Mouse (Mus musculus): Measurements from ENCODE around the gene Mb. TPM values are rescaled to one million over a fixed set of nuclear protein-coding genes. Genes with fewer than 3 reads are reported as not detected.
A peak's percentile ranks its signal among the peaks of the same experiment; 100 is the strongest.

The Mb gene
- polyA plus RNA-seq (2015; fragmentation: Nextera tagmentation; extraction: Ambion mirVana), result 1.7 and 2.5 TPM in 2 replicates

GRCm38 (mm10) chr15:77050570-77050969, at the start of gene Mb:
TSS of gene Mb (minus strand) at chr15:77050670.
- H3K27me3 ChIP-seq, result no peaks in the 10 kb centered on the region

GRCm38 (mm10) chr15:77099756-77100155, 49.3 kb upstream of the Mb start:
- Histone ChIP-seq H3K36me3 (peaks cover 62% of the 10 kb centered on the region), H3K27me3 (no peaks in the 10 kb centered on the region), H3K4me3 (no peak overlapping the region), H3K9me3 (no peaks in the 10 kb centered on the region), H3K4me2 (no peak overlapping the region), H3K27ac (peak overlapping the region; percentile 29), H3K4me1 (peaks cover 20% of the 10 kb centered on the region), H3K9ac (no peak overlapping the region)
- 29% methylated on average over 3 of the region's 3 CpGs for WGBS
- ATAC-seq (ENCODE audit: insufficient number of reproducible peaks, insufficient read depth, low FRiP score, low TSS enrichment, low read depth), result no peak

More at GRCm38 (mm10) chr15:77050570-77050969, at the start of gene Mb:
- ATAC-seq (ENCODE audit: insufficient number of reproducible peaks, insufficient read depth, low FRiP score, low TSS enrichment, low read depth), result no peak
- Histone ChIP-seq H3K4me2 (no peak within 1 kb of the TSS), H3K4me1 (peaks cover 7% of the 10 kb centered on the region; the same call in 1 of the 2 replicates), H3K27ac (no peak within 1 kb of the TSS), H3K9me3 (no peaks in the 10 kb centered on the region), H3K4me3 (no peak within 1 kb of the TSS), H3K36me3 (no peaks in the 10 kb centered on the region), H3K9ac (no peak within 1 kb of the TSS)
- WGBS, result 91% methylated on average over 10 of the region's 10 CpGs

- Histone ChIP-seq H3K27ac (no peak overlapping the region), H3K9me3 (no peaks in the 10 kb centered on the region), H3K4me1 (peaks cover 12% of the 10 kb centered on the region), H3K9ac (no peak overlapping the region), H3K4me2 (no peak overlapping the region), H3K27me3 (no peaks in the 10 kb centered on the region), H3K4me3 (no peak overlapping the region), H3K36me3 (peaks cover 79% of the 10 kb centered on the region)
- no peak for ATAC-seq (ENCODE audit: insufficient number of reproducible peaks, insufficient read depth, low FRiP score, low TSS enrichment, low read depth)
- WGBS, result 94% methylated on average over 6 of the region's 6 CpGs
Observed at GRCm38 (mm10) chr15:77097358-77097757, 46.9 kb upstream of the Mb start.

GRCm38 (mm10) chr15:77095216-77095615, 44.7 kb upstream of the Mb start:
- WGBS, result 89% methylated on average over 1 of the region's 1 CpGs

GRCm38 (mm10) chr15:77094431-77094830, 44.0 kb upstream of the Mb start:
- peaks cover 22% of the 10 kb centered on the region for H3K4me1 ChIP-seq
- ATAC-seq (ENCODE audit: insufficient number of reproducible peaks, insufficient read depth, low FRiP score, low TSS enrichment, low read depth), result no peak
- H3K36me3 ChIP-seq, result peaks cover 69% of the 10 kb centered on the region
- no peak overlapping the region for H3K4me3 ChIP-seq
- no peaks in the 10 kb centered on the region for H3K27me3 ChIP-seq
- no peaks in the 10 kb centered on the region for H3K9me3 ChIP-seq
- H3K4me2 ChIP-seq, result no peak overlapping the region
- no peak overlapping the region for H3K9ac ChIP-seq
- 95% methylated on average over 13 of the region's 13 CpGs for WGBS
- no peak overlapping the region for H3K27ac ChIP-seq

More at GRCm38 (mm10) chr15:77095216-77095615, 44.7 kb upstream of the Mb start:
- Histone ChIP-seq H3K4me2 (no peak overlapping the region), H3K9ac (no peak overlapping the region), H3K9me3 (no peaks in the 10 kb centered on the region), H3K4me3 (no peak overlapping the region), H3K27ac (no peak overlapping the region), H3K27me3 (no peaks in the 10 kb centered on the region), H3K36me3 (peaks cover 76% of the 10 kb centered on the region), H3K4me1 (peaks cover 21% of the 10 kb centered on the region)
- no peak for ATAC-seq (ENCODE audit: insufficient number of reproducible peaks, insufficient read depth, low FRiP score, low TSS enrichment, low read depth)

- 72% methylated on average over 4 of the region's 4 CpGs for WGBS
- Histone ChIP-seq H3K27ac (no peak overlapping the region), H3K9me3 (no peaks in the 10 kb centered on the region), H3K9ac (no peak overlapping the region), H3K4me3 (no peak overlapping the region), H3K4me1 (peaks cover 27% of the 10 kb centered on the region), H3K27me3 (no peaks in the 10 kb centered on the region), H3K36me3 (peaks cover 65% of the 10 kb centered on the region), H3K4me2 (no peak overlapping the region)
- no peak for ATAC-seq (ENCODE audit: insufficient number of reproducible peaks, insufficient read depth, low FRiP score, low TSS enrichment, low read depth)
Observed at GRCm38 (mm10) chr15:77091394-77091793, 40.9 kb upstream of the Mb start.

GRCm38 (mm10) chr15:77090531-77090930, 40.1 kb upstream of the Mb start:
- H3K9ac ChIP-seq, result no peak overlapping the region
- peak overlapping the region; percentile 40; the same call in 1 of the 2 replicates for H3K27ac ChIP-seq
- no peaks in the 10 kb centered on the region for H3K27me3 ChIP-seq
- H3K4me3 ChIP-seq, result no peak overlapping the region
- no peak overlapping the region for H3K4me2 ChIP-seq
- H3K36me3 ChIP-seq, result peaks cover 67% of the 10 kb centered on the region
- no peaks in the 10 kb centered on the region for H3K9me3 ChIP-seq
- WGBS, result 83% methylated on average over 5 of the region's 5 CpGs
- ATAC-seq (ENCODE audit: insufficient number of reproducible peaks, insufficient read depth, low FRiP score, low TSS enrichment, low read depth), result no peak
- peaks cover 27% of the 10 kb centered on the region for H3K4me1 ChIP-seq

GRCm38 (mm10) chr15:77089249-77089648, 38.8 kb upstream of the Mb start:
- Histone ChIP-seq H3K4me2 (no peak overlapping the region), H3K27ac (0 out of 2 replicates have a peak overlapping the region, but pooled peaks have one; percentile 28), H3K9me3 (no peaks in the 10 kb centered on the region), H3K4me1 (peaks cover 27% of the 10 kb centered on the region), H3K36me3 (peaks cover 68% of the 10 kb centered on the region), H3K4me3 (no peak overlapping the region), H3K27me3 (no peaks in the 10 kb centered on the region), H3K9ac (no peak overlapping the region)
- ATAC-seq (ENCODE audit: insufficient number of reproducible peaks, insufficient read depth, low FRiP score, low TSS enrichment, low read depth), result peak; percentile 64; the same call in 1 of the 2 replicates
- 46% methylated on average over 11 of the region's 11 CpGs for WGBS

GRCm38 (mm10) chr15:77086488-77086887, 36.0 kb upstream of the Mb start:
- 82% methylated on average over 1 of the region's 1 CpGs for WGBS
- H3K9me3 ChIP-seq, result no peaks in the 10 kb centered on the region
- H3K27ac ChIP-seq, result no peak overlapping the region
- H3K36me3 ChIP-seq, result peaks cover 64% of the 10 kb centered on the region
- peaks cover 26% of the 10 kb centered on the region for H3K4me1 ChIP-seq
- no peaks in the 10 kb centered on the region for H3K27me3 ChIP-seq
- H3K4me3 ChIP-seq, result no peak overlapping the region
- H3K9ac ChIP-seq, result no peak overlapping the region
- no peak for ATAC-seq (ENCODE audit: insufficient number of reproducible peaks, insufficient read depth, low FRiP score, low TSS enrichment, low read depth)
- no peak overlapping the region for H3K4me2 ChIP-seq

- Histone ChIP-seq H3K4me1 (peaks cover 29% of the 10 kb centered on the region), H3K27me3 (no peaks in the 10 kb centered on the region), H3K4me3 (no peak overlapping the region), H3K4me2 (no peak overlapping the region), H3K27ac (no peak overlapping the region), H3K9me3 (no peaks in the 10 kb centered on the region), H3K9ac (no peak overlapping the region), H3K36me3 (peaks cover 65% of the 10 kb centered on the region)
- 92% methylated on average over 7 of the region's 7 CpGs for WGBS
- ATAC-seq (ENCODE audit: insufficient number of reproducible peaks, insufficient read depth, low FRiP score, low TSS enrichment, low read depth), result no peak
Observed at GRCm38 (mm10) chr15:77085818-77086217, 35.3 kb upstream of the Mb start.

- H3K27me3 ChIP-seq, result no peaks in the 10 kb centered on the region
- peaks cover 26% of the 10 kb centered on the region for H3K4me1 ChIP-seq
- H3K27ac ChIP-seq, result peak overlapping the region; percentile 81
- peak overlapping the region; percentile 36; the same call in 1 of the 2 replicates for H3K9ac ChIP-seq
- H3K4me3 ChIP-seq, result no peak overlapping the region
- H3K9me3 ChIP-seq, result no peaks in the 10 kb centered on the region
- no peak overlapping the region for H3K4me2 ChIP-seq
- no peak for ATAC-seq (ENCODE audit: insufficient number of reproducible peaks, insufficient read depth, low FRiP score, low TSS enrichment, low read depth)
- H3K36me3 ChIP-seq, result peaks cover 77% of the 10 kb centered on the region
- WGBS, result 87% methylated on average over 5 of the region's 5 CpGs
Observed at GRCm38 (mm10) chr15:77081454-77081853, 31.0 kb upstream of the Mb start.

GRCm38 (mm10) chr15:77080684-77081254, 30.3 kb upstream of the Mb start:
- Histone ChIP-seq H3K4me3 (no peak overlapping the region), H3K36me3 (peaks cover 79% of the 10 kb centered on the region), H3K9me3 (no peaks in the 10 kb centered on the region), H3K4me2 (no peak overlapping the region), H3K4me1 (peaks cover 26% of the 10 kb centered on the region), H3K27me3 (no peaks in the 10 kb centered on the region), H3K27ac (peak overlapping the region; percentile 81), H3K9ac (peak overlapping the region; percentile 36; the same call in 1 of the 2 replicates)
- 60% methylated on average over 14 of the region's 14 CpGs for WGBS
- no peak; the same call in 1 of the 2 replicates for ATAC-seq (ENCODE audit: insufficient number of reproducible peaks, insufficient read depth, low FRiP score, low TSS enrichment, low read depth)

All from embryonic facial prominence, embryonic 13.5 days (tissue).